Mouse (Mus musculus): ENCODE measurements around the gene Cmah. TPM values are rescaled to one million over a fixed set of nuclear protein-coding genes. Genes with fewer than 3 reads are reported as not detected.

Cmah gene
- polyA plus RNA-seq, 1 experiment from 2014 or later, result 0.27 TPM

GRCm38 (mm10) chr13:24321313-24321712, 5.9 kb upstream of the Cmah start:
- Histone ChIP-seq H3K4me2 (replicated peaks) (no peak overlapping the region), H3K36me3 (no peaks in the 10 kb centered on the region), H3K27ac (no peak overlapping the region), H3K27me3 (no peaks in the 10 kb centered on the region), H3K4me1 (no peaks in the 10 kb centered on the region), H3K4me3 (no peak overlapping the region), H3K9ac (no peak overlapping the region), H3K9me3 (replicated peaks) (no peaks in the 10 kb centered on the region)
- no peak for ATAC-seq (ENCODE audit: low FRiP score)
- WGBS, result 63% methylated on average over 6 of the region's 6 CpGs

- H3K27ac ChIP-seq, result no peak overlapping the region
- H3K36me3 ChIP-seq, result no peaks in the 10 kb centered on the region
- H3K9me3 ChIP-seq (replicated peaks), result no peaks in the 10 kb centered on the region
- ATAC-seq (ENCODE audit: low FRiP score), result no peak
- no peaks in the 10 kb centered on the region for H3K27me3 ChIP-seq
- H3K9ac ChIP-seq, result no peak overlapping the region
- no peaks in the 10 kb centered on the region for H3K4me1 ChIP-seq
- no peak overlapping the region for H3K4me2 ChIP-seq (replicated peaks)
- no peak overlapping the region for H3K4me3 ChIP-seq
- WGBS, result 85% methylated on average over 9 of the region's 9 CpGs
These were observed 1.0 kb downstream of the Cmah start for GRCm38 (mm10) chr13:24328036-24328817.

DNA sequence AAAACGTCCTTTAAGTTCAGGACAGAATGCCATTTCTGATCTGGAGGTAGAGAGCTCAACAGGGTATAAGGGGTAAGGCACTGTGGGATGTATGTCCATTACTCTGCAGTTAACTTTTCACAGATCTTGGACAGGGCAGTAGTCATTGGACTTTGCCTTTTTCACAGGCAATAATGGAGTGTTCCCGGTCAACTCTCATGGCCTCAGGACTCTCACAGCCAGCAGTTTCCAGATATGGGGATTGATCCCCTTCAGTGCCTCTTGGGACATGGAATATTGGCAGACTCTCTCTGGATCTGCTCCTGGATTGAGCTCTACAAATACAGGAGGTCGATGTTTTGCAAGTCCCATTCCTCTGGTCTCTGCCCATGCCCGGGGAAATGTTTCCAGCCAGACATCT, 2.9 kb downstream of the Cmah start:
- Histone ChIP-seq H3K9ac (no peak overlapping the region), H3K4me3 (no peak overlapping the region), H3K9me3 (replicated peaks) (no peaks in the 10 kb centered on the region), H3K27me3 (no peaks in the 10 kb centered on the region), H3K4me1 (no peaks in the 10 kb centered on the region), H3K27ac (no peak overlapping the region), H3K36me3 (no peaks in the 10 kb centered on the region), H3K4me2 (replicated peaks) (no peak overlapping the region)
- WGBS, result 82% methylated on average over 4 of the region's 4 CpGs
- ATAC-seq (ENCODE audit: low FRiP score), result no peak

GRCm38 (mm10) chr13:24330836-24331523, 3.8 kb downstream of the Cmah start:
- WGBS, result 83% methylated on average over 7 of the region's 7 CpGs

DNA sequence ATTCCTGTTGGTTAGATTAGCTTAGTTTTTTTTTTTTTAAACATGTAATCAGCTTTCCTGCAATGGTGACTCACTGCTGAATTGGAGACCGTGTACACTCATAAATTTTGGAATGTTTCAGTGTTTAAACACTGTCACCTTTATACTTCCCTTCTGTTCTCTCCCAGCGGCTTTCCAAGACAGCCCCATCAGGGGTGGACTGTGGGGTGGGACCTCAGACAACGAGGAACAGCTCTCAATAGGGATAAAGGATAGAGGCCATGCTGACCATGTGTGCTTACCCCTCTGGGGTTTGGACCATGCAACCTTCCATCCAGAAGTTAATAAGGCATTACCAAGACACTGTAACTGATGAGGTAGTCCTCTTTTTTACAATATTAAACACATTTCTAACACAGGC, 5.3 kb downstream of the Cmah start:
- Histone ChIP-seq H3K9me3 (replicated peaks) (no peaks in the 10 kb centered on the region), H3K4me3 (no peak overlapping the region), H3K27me3 (no peaks in the 10 kb centered on the region), H3K4me1 (no peaks in the 10 kb centered on the region), H3K27ac (no peak overlapping the region), H3K9ac (no peak overlapping the region), H3K36me3 (no peaks in the 10 kb centered on the region), H3K4me2 (replicated peaks) (no peak overlapping the region)
- no peak for ATAC-seq (ENCODE audit: low FRiP score)
- 63% methylated on average over 3 of the region's 3 CpGs for WGBS

More at GRCm38 (mm10) chr13:24330836-24331523, 3.8 kb downstream of the Cmah start:
- Histone ChIP-seq H3K9ac (no peak overlapping the region), H3K27me3 (no peaks in the 10 kb centered on the region), H3K4me2 (replicated peaks) (no peak overlapping the region), H3K9me3 (replicated peaks) (no peaks in the 10 kb centered on the region), H3K27ac (no peak overlapping the region), H3K4me1 (no peaks in the 10 kb centered on the region), H3K4me3 (no peak overlapping the region), H3K36me3 (no peaks in the 10 kb centered on the region)
- no peak for ATAC-seq (ENCODE audit: low FRiP score)

- ATAC-seq (ENCODE audit: low FRiP score), result no peak
- WGBS, result 81% methylated on average over 4 of the region's 4 CpGs
These were observed 9.6 kb downstream of the Cmah start for GRCm38 (mm10) chr13:24336818-24337217.

DNA sequence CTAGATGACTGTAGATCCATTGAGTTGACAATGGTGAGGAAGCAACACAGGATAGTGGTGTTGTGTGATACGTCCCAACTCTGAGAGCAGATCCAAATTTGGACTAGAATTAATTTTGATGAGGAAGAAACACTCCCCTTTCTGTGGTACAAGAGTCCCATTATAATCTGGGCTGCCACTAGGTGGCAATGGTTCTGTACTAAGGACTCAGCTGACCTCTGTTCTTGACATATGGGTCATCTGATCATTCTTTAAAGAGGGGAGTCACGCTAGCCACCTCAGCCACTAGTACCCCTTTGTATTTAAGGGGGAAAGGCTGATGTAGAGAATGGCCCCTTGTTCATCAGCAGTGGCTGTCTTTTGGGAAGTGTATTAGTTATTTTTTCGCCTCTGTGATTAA, 10.7 kb downstream of the Cmah start:
- WGBS, result 55% methylated on average over 3 of the region's 3 CpGs
- H3K4me2 ChIP-seq (replicated peaks), result no peak overlapping the region
- H3K27ac ChIP-seq, result no peak overlapping the region
- H3K36me3 ChIP-seq, result no peaks in the 10 kb centered on the region
- H3K4me3 ChIP-seq, result no peak overlapping the region
- H3K27me3 ChIP-seq, result no peaks in the 10 kb centered on the region
- ATAC-seq (ENCODE audit: low FRiP score), result no peak
- H3K9ac ChIP-seq, result no peak overlapping the region
- H3K9me3 ChIP-seq (replicated peaks), result no peaks in the 10 kb centered on the region
- H3K4me1 ChIP-seq, result no peaks in the 10 kb centered on the region

More at GRCm38 (mm10) chr13:24336818-24337217, 9.6 kb downstream of the Cmah start:
- Histone ChIP-seq H3K4me3 (no peak overlapping the region), H3K36me3 (no peaks in the 10 kb centered on the region), H3K27me3 (no peaks in the 10 kb centered on the region), H3K4me2 (replicated peaks) (no peak overlapping the region), H3K4me1 (no peaks in the 10 kb centered on the region), H3K9ac (no peak overlapping the region), H3K9me3 (replicated peaks) (no peaks in the 10 kb centered on the region), H3K27ac (no peak overlapping the region)

GRCm38 (mm10) chr13:24338343-24338861, 11.2 kb downstream of the Cmah start:
- H3K27me3 ChIP-seq, result no peaks in the 10 kb centered on the region
- H3K4me3 ChIP-seq, result no peak overlapping the region
- no peak for ATAC-seq (ENCODE audit: low FRiP score)
- no peaks in the 10 kb centered on the region for H3K4me1 ChIP-seq
- H3K27ac ChIP-seq, result no peak overlapping the region
- H3K9ac ChIP-seq, result no peak overlapping the region
- 80% methylated on average over 4 of the region's 4 CpGs for WGBS
- H3K9me3 ChIP-seq (replicated peaks), result no peaks in the 10 kb centered on the region
- H3K36me3 ChIP-seq, result no peaks in the 10 kb centered on the region
- H3K4me2 ChIP-seq (replicated peaks), result no peak overlapping the region

- H3K9ac ChIP-seq, result no peak overlapping the region
- H3K36me3 ChIP-seq, result no peaks in the 10 kb centered on the region
- H3K4me2 ChIP-seq (replicated peaks), result no peak overlapping the region
- H3K27ac ChIP-seq, result no peak overlapping the region
- H3K4me3 ChIP-seq, result no peak overlapping the region
- no peaks in the 10 kb centered on the region for H3K4me1 ChIP-seq
- no peak for ATAC-seq (ENCODE audit: low FRiP score)
- H3K9me3 ChIP-seq (replicated peaks), result no peaks in the 10 kb centered on the region
- H3K27me3 ChIP-seq, result no peaks in the 10 kb centered on the region
These were observed 12.7 kb downstream of the Cmah start for GRCm38 (mm10) chr13:24339907-24340306.

DNA sequence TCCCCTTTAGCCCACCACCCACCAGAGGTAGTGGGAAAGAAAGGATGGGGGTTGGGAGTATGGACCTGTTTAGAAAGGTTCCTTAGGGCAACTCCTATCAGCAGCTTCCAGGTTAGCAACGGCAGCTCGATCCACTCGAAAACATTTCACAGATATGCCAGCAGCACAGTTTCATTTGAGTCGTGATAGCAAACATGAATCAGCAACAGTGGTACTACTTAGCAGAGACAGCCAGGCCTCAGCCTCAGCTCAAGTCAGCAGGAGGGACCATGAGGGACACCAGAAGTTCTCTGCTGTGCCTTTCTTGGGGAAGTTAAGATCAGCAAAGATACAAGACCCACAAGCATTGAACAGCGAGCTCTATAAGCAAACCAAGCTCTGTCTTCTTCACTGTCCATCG, 13.3 kb downstream of the Cmah start:
- no peak for ATAC-seq (ENCODE audit: low FRiP score)
- no peak overlapping the region for H3K4me2 ChIP-seq (replicated peaks)
- 92% methylated on average over 6 of the region's 6 CpGs for WGBS

DNA sequence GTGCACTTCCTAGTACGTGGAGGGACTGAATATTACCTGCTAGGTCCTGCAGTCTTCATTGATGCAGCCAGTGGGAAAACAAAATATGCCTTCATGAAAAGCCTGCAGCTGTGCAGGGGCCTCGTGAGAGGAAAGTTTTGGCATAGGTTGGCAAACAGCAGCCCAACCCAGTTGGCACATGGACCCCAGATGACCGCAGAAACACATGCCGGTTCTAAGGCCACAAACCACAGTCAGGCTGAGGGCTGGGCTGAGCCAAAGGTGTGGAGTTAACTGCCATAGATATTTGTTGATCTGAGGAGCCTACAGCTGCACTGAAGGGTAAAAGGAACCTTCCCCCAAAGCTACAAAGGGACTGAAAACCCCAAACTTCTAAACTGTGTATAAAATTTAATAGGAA, 14.9 kb downstream of the Cmah start:
- Histone ChIP-seq H3K4me2 (replicated peaks) (no peak overlapping the region), H3K4me1 (no peaks in the 10 kb centered on the region), H3K9ac (no peak overlapping the region), H3K36me3 (no peaks in the 10 kb centered on the region), H3K9me3 (replicated peaks) (no peaks in the 10 kb centered on the region), H3K27ac (no peak overlapping the region), H3K27me3 (no peaks in the 10 kb centered on the region), H3K4me3 (no peak overlapping the region)
- ATAC-seq (ENCODE audit: low FRiP score), result no peak
- 79% methylated on average over 4 of the region's 4 CpGs for WGBS

More for the DNA sequence above, 13.3 kb downstream of the Cmah start:
- no peaks in the 10 kb centered on the region for H3K27me3 ChIP-seq
- H3K36me3 ChIP-seq, result no peaks in the 10 kb centered on the region
- no peaks in the 10 kb centered on the region for H3K9me3 ChIP-seq (replicated peaks)
- H3K9ac ChIP-seq, result no peak overlapping the region
- no peak overlapping the region for H3K27ac ChIP-seq
- H3K4me1 ChIP-seq, result no peaks in the 10 kb centered on the region
- no peak overlapping the region for H3K4me3 ChIP-seq

- H3K9ac ChIP-seq, result no peak overlapping the region
- WGBS, result 91% methylated on average over 5 of the region's 5 CpGs
- no peaks in the 10 kb centered on the region for H3K27me3 ChIP-seq
- no peak for ATAC-seq (ENCODE audit: low FRiP score)
- H3K36me3 ChIP-seq, result no peaks in the 10 kb centered on the region
- H3K9me3 ChIP-seq (replicated peaks), result no peaks in the 10 kb centered on the region; the same call in 1 of the 2 replicates
- H3K4me1 ChIP-seq, result no peaks in the 10 kb centered on the region
- H3K4me3 ChIP-seq, result no peak overlapping the region
- no peak overlapping the region for H3K4me2 ChIP-seq (replicated peaks)
- H3K27ac ChIP-seq, result no peak overlapping the region
These were observed 25.8 kb downstream of the Cmah start for GRCm38 (mm10) chr13:24353004-24353403.
